ENCODE assay signal across 8 mouse cellular contexts in genomic region chr6:136807395-136808013, GRCm38 (mm10). TPM values are rescaled to one million over a fixed set of nuclear protein-coding genes. Genes with fewer than 3 reads are reported as not detected.
DNase-seq lines count a peak whose midpoint lies in the region; ATAC-seq lines count a peak whose summit lies in the region.

No protein-coding gene starts in this region.

- ATAC-seq in liver, embryonic 12.5 days = no peak
- no peak for ATAC-seq in activated CD4-positive, CD25-positive, alpha-beta regulatory T cell, adult 4 months

- no peaks in the 10 kb centered on the region for H3K9me3 ChIP-seq in liver, embryonic 12.5 days (replicated peaks)

- H3K27ac ChIP-seq in liver, embryonic 12.5 days = peak overlapping the region; percentile 100

- WGBS in liver, embryonic 12.5 days (ENCODE audit: insufficient replicate concordance) = 29% methylated on average over 18 of the region's 18 CpGs

- DNase-seq in embryo, embryonic 9.5 days (ENCODE audit: extremely low spot score) = peak; percentile 53
- no peak for DNase-seq in embryo, embryonic 10 days (ENCODE audit: low spot score)
- DNase-seq in thymus, postnatal 14 days = peak; percentile 26
- DNase-seq in thymus, postnatal 25 days = no peak
- DNase-seq in yolk sac, embryonic 10.5 days (ENCODE audit: low spot score) = peak; percentile 58
- no peak for DNase-seq in Muller cell, postnatal 12 days (ENCODE audit: inconsistent ontology term)

- H3K4me2 ChIP-seq in liver, embryonic 12.5 days = peak overlapping the region; percentile 85

- H3K36me3 ChIP-seq in liver, embryonic 12.5 days = peaks cover 30% of the 10 kb centered on the region

- H3K4me1 ChIP-seq in liver, embryonic 12.5 days = peaks cover 64% of the 10 kb centered on the region

- peak overlapping the region; percentile 72 for H3K9ac ChIP-seq in liver, embryonic 12.5 days

- peak overlapping the region; percentile 95 for H3K4me3 ChIP-seq in liver, embryonic 12.5 days

- H3K27me3 ChIP-seq in liver, embryonic 12.5 days (replicated peaks) = no peaks in the 10 kb centered on the region

RNA-seq across cellular contexts. Expression of gene H2afj, which starts 0.5 kb away (rescaled TPM):
- polyA plus RNA-seq in liver, embryonic 12.5 days (2016; fragmentation: Nextera tagmentation; extraction: Ambion mirVana) = 196 and 207 TPM in 2 replicates
- polyA plus RNA-seq in activated CD4-positive, CD25-positive, alpha-beta regulatory T cell, adult 4 months (2017; shearing (Covaris generic)) = 100 to 1,000 TPM; 139 to 147 TPM

RNA-seq across cellular contexts. Expression of gene Hist4h4, which starts 3.3 kb away (rescaled TPM):
- polyA plus RNA-seq in liver, embryonic 12.5 days (2016; fragmentation: Nextera tagmentation; extraction: Ambion mirVana) = 0.92 and 1.0 TPM in 2 replicates
- polyA plus RNA-seq in activated CD4-positive, CD25-positive, alpha-beta regulatory T cell, adult 4 months (2017; shearing (Covaris generic)) = 1 to 10 TPM in 1 of 2 experiments, under 1 TPM in 1; 0.96 to 1.2 TPM

RNA-seq across cellular contexts. Expression of gene BC049715, which starts 19.9 kb away (rescaled TPM):
- polyA plus RNA-seq in liver, embryonic 12.5 days (2016; fragmentation: Nextera tagmentation; extraction: Ambion mirVana) = 1.2 and 1.3 TPM in 2 replicates
- polyA plus RNA-seq in activated CD4-positive, CD25-positive, alpha-beta regulatory T cell, adult 4 months (2017; shearing (Covaris generic)) = under 1 TPM; 0.48 to 0.60 TPM

RNA-seq across cellular contexts. Expression of gene Wbp11, which starts 20.5 kb away (rescaled TPM):
- polyA plus RNA-seq in liver, embryonic 12.5 days (2016; fragmentation: Nextera tagmentation; extraction: Ambion mirVana) = 95.0 and 97.3 TPM in 2 replicates
- 10 to 100 TPM; 57.8 to 58.8 TPM for polyA plus RNA-seq in activated CD4-positive, CD25-positive, alpha-beta regulatory T cell, adult 4 months (2017; shearing (Covaris generic))

RNA-seq across cellular contexts. Expression of gene Gucy2c, which starts 25.9 kb away (rescaled TPM):
- 0.07 TPM in 1 of 2 replicates, not detected in the other for polyA plus RNA-seq in liver, embryonic 12.5 days (2016; fragmentation: Nextera tagmentation; extraction: Ambion mirVana)
- polyA plus RNA-seq in activated CD4-positive, CD25-positive, alpha-beta regulatory T cell, adult 4 months (2017; shearing (Covaris generic)) = not detected

Comparison
In these comparisons a context has a peak if more than half of its experiments do, and no peak if none do; other contexts are left out.
1. DNase-seq: peak in embryo, embryonic 9.5 days (single experiment), thymus, postnatal 14 days (single experiment) and yolk sac, embryonic 10.5 days (single experiment); none in embryo, embryonic 10 days (single experiment), thymus, postnatal 25 days (single experiment) and Muller cell, postnatal 12 days (single experiment).